17 mouse cellular contexts compared by ENCODE assay signal in the genomic region with DNA sequence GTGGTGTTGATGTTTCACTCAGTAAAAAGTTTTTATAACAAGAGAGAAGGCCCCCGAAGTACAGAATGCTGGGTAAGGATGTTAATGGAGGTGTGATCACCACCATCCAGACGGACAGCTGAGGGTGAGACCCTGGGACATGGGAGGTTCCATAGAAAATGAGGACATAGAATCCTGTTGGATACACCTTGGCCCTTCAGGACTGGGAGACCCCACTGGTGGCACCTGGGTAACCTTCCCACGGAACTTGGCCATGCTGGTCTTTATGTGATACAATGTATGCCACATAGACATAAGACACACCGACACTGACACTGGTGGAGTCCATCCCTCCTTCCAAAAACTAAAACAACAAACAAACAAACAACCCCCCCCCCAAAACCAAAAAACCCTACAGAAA.
"Had no signal": no experiment of that assay in that cellular context is flagged by ENCODE, and none has a peak within 500 bp of the region (broad histone marks: within the 10 kb centered on the region; RNA-seq: fewer than 3 reads in every experiment).

No protein-coding gene starts in this region.

- DNase-seq: retina, postnatal 1 day; right cerebral cortex, adult 18-20 months; right cerebral cortex, postnatal 14 days; right cerebral cortex, postnatal 25 days; right cerebral cortex, postnatal 4 days; spleen, adult 18-20 months; thymus, adult 18-20 months; thymus, adult 2 months; thymus, postnatal 14 days; thymus, postnatal 25 days; thymus, postnatal 36 days; thymus, postnatal 4 days had no signal

- H3K9ac ChIP-seq: neural tube, embryonic 12.5 days; neural tube, embryonic 13.5 days; neural tube, embryonic 15.5 days; stomach, embryonic 15.5 days had no signal

- H3K27me3 ChIP-seq: neural tube, embryonic 12.5 days; neural tube, embryonic 13.5 days; neural tube, embryonic 15.5 days; stomach, embryonic 15.5 days had no signal

- H3K4me1 ChIP-seq: neural tube, embryonic 12.5 days; neural tube, embryonic 13.5 days; neural tube, embryonic 15.5 days; stomach, embryonic 15.5 days had no signal

- H3K9me3 ChIP-seq: neural tube, embryonic 12.5 days; neural tube, embryonic 13.5 days; neural tube, embryonic 15.5 days; stomach, embryonic 15.5 days had no signal

- H3K4me3 ChIP-seq: neural tube, embryonic 12.5 days; neural tube, embryonic 13.5 days; neural tube, embryonic 15.5 days; stomach, embryonic 15.5 days had no signal

- H3K27ac ChIP-seq: neural tube, embryonic 12.5 days; neural tube, embryonic 15.5 days; stomach, embryonic 15.5 days; stomach, postnatal 0 days had no signal

- H3K4me2 ChIP-seq: neural tube, embryonic 12.5 days; neural tube, embryonic 13.5 days; neural tube, embryonic 15.5 days; stomach, embryonic 15.5 days had no signal
